Mouse (Mus musculus) liver, adult 2 months (tissue): ENCODE measurements around the gene S100pbp. TPM values are rescaled to one million over a fixed set of nuclear protein-coding genes. Genes with fewer than 3 reads are reported as not detected.

ENCODE experiments used
- DNase-seq: peaks from one replicate; pipeline ENCODE4 v3.0.0-alpha.2; 2011; ENCODE audit warnings: low read depth, low spot score; ENCODE audit errors: extremely low read depth
- H3K27ac ChIP-seq: fragments of 200-500 bp; replicated peaks from 2 replicates; pipeline ENCODE4 v1.5.1; 2012; ENCODE audit warnings: low read depth, mild to moderate bottlenecking, control low read depth, inconsistent platforms, low read length; ENCODE audit not compliant: insufficient read depth
- H3K27me3 ChIP-seq: fragments of 200-500 bp; 2 replicates; pipeline ENCODE4 v1.6.1; 2012; ENCODE audit warnings: mild to moderate bottlenecking, moderate library complexity, low read length, inconsistent platforms; ENCODE audit not compliant: control insufficient read depth, insufficient read depth
- H3K36me3 ChIP-seq: fragments of 200-500 bp; 2 replicates; pipeline ENCODE4 v1.6.1; 2012; ENCODE audit warnings: low read length, inconsistent platforms; ENCODE audit not compliant: control insufficient read depth, insufficient read depth
- H3K4me1 ChIP-seq: fragments of 200-500 bp; 2 replicates; pipeline ENCODE4 v1.6.1; 2011; ENCODE audit warnings: low read length; ENCODE audit not compliant: control insufficient read depth, insufficient read depth
- H3K4me3 ChIP-seq: fragments of 200-500 bp; 2 replicates; pipeline ENCODE4 v1.5.1; 2011; ENCODE audit warnings: low read depth, mild to moderate bottlenecking, control low read depth, low read length, moderate library complexity; ENCODE audit not compliant: insufficient read depth
- H3K79me2 ChIP-seq: fragments of 200-500 bp; 2 replicates; pipeline ENCODE4 v1.6.1; 2012; ENCODE audit warnings: inconsistent platforms, mild to moderate bottlenecking, low read length, moderate library complexity; ENCODE audit not compliant: control insufficient read depth, insufficient read depth
- H3K9ac ChIP-seq: fragments of 200-500 bp; 2 replicates; pipeline ENCODE4 v1.6.1; 2012; ENCODE audit warnings: low read depth, mild to moderate bottlenecking, control low read depth, inconsistent platforms, low read length
- CTCF ChIP-seq: fragments of 200-500 bp; IDR thresholded peaks from 2 replicates; pipeline ENCODE4 v1.5.1; 2011; ENCODE audit warnings: low read depth, low read length, control low read depth
- POLR2A ChIP-seq: fragments of 200-500 bp; IDR thresholded peaks from 2 replicates; pipeline ENCODE4 v1.6.1; 2011; ENCODE audit warnings: low read length, control low read depth; ENCODE audit not compliant: insufficient read depth; ENCODE audit errors: extremely low read depth
- WGBS: fragments of 180-500 bp; shearing (Covaris S2); methylation state at CpG from one replicate; pipeline ENCODE4 v1.1.7; 2018; 5-methylcytosine and 5-hydroxymethylcytosine counted together
- polyA plus RNA-seq: library from polyadenylated mRNA; depleted of rRNA; stranded (reverse); fragments of >200 nt; gene quantifications from 2 replicates; pipeline ENCODE4 v1.2.3, GENCODE M21; 2012
- total RNA-seq: library from RNA; depleted of rRNA; stranded (reverse); fragments of >200 nt; gene quantifications from 2 replicates; pipeline ENCODE4 v1.2.3, GENCODE M21; 2014

S100pbp gene
- total and polyA plus RNA-seq, 2 experiments: 10.0 to 13.4 TPM

DNA sequence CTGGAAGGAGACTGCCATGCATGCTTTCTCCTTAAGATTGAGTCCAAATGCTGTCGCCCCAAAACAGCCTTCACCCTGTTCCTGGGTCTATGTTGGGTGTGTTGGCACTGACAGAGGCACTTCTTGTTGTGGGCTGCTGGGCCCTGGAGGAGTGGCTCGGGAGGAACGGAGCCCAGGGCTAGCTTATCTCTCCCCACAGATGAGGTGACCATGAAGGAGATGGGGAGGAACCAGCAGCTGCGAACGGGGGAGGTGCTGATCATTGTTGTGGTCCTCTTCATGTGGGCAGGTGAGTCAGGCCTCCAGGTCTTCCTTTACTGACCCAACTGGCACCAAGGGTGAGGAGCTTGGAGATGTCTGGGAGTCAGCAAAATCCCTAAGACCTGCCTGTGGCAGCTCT, 49.9 kb downstream of the S100pbp start:
- WGBS: 93% methylated on average over 5 of the region's 5 CpGs
- H3K36me3 ChIP-seq: no peaks in the 10 kb centered on the region
- no peak overlapping the region for H3K4me3 ChIP-seq
- peaks cover 11% of the 10 kb centered on the region for H3K4me1 ChIP-seq
- no peak for DNase-seq
- H3K9ac ChIP-seq: no peak overlapping the region
- TF ChIP-seq POLR2A (no peak), CTCF (no peak)
- H3K27me3 ChIP-seq: no peaks in the 10 kb centered on the region
- H3K27ac ChIP-seq: no peak overlapping the region
- no peaks in the 10 kb centered on the region for H3K79me2 ChIP-seq

DNA sequence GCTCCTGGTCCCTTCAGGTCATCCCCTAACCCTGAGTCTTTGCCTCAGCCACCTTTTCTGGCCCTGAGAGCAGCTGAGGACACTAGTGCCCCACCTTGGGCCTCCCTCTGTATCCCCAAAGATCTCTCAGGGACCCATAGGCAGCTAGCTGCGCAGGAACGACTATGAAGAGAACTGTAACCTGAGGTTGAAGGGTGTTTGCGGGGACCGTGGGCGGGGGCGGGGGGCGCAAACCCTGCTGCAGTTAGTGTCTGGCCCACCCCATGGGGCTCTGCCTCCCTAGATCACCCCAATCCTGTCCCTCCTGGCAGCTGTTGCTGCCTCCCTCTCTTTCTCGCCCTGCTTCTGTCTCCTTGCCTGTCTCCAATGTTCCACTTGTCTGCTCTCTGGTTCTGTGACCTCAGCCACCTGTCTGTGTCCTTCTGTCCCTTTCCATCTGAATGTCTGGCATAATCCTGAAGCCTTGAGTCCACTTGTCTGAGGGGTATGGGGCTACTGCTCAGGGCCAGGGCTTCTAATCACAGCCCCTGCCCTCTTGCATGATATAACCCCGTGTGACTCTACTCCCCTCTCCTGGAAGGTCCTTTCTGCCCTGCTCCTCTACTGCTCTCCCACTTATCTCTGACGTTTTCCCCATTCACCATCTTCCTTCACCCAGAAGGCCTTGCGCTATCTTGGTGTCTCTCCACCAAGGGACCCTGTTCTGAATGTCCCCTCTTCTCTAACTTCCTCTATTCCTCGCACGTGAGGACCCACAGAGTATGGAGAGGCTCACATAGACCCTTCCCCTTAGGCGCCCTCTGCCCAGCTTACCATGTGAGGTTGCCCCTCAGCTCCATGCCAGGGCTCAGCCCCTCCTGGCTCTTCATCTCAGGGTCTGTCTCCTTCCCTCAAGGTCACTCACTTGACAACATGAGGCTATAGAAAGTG, 51.9 kb downstream of the S100pbp start:
- Histone ChIP-seq H3K36me3 (no peaks in the 10 kb centered on the region), H3K4me1 (peaks cover 10% of the 10 kb centered on the region), H3K4me3 (no peak overlapping the region), H3K27me3 (no peaks in the 10 kb centered on the region), H3K9ac (no peak overlapping the region), H3K79me2 (no peaks in the 10 kb centered on the region), H3K27ac (no peak overlapping the region)
- WGBS: 82% methylated on average over 14 of the region's 14 CpGs
- DNase-seq: no peak
- TF ChIP-seq POLR2A (no peak), CTCF (no peak)

DNA sequence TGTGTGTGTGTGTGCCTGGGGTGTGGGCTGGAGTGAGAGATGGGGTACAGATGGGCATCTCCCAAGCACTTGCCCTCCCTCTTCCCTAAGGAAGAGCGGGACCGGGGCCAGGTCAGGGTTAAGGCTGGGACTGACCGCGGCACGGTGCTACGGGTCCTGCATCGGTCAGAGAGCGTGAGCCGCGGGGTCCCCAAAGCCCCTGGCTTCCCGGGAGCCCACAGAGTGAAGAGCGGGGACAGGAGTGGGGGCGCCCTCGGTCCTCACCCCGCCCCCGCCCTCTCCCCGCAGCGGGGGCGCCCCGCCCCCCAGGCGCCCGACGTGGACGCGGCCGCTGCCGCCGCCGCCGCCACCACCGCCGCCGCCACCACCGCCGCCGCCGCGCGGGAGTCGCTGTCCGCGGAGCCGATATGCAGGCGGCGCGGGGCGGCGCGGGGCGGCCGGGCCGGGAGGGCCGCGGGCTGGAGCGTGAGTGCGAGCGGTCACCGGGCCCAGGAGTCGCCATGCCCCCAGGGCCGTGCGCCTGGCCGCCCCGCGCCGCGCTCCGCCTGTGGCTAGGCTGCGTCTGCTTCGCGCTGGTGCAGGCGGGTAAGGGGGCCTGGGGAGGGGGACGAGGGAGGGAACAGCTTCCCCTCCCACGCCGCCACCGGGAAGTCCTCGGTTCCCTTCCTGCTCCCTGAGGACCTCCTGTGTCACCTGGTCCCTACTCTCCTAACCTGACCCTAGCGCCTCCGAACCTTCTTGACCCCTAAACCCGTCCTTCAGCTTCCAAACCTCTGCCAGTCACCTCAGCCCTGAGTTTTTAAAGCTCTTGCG, 52.7 kb downstream of the S100pbp start, which contains the start of gene Fndc5:
Gene Fndc5 (plus strand): TSS at position 421 of the 813 bp plus-strand sequence.
- 4% methylated on average over 50 of the region's 80 CpGs for WGBS
- H3K27me3 ChIP-seq: no peaks in the 10 kb centered on the region
- peak within 1 kb of the TSS; percentile 45; the same call in 1 of the 2 replicates for H3K4me3 ChIP-seq
- H3K79me2 ChIP-seq: no peaks in the 10 kb centered on the region
- no peaks in the 10 kb centered on the region for H3K36me3 ChIP-seq
- H3K9ac ChIP-seq: peak within 1 kb of the TSS; percentile 58
- H3K27ac ChIP-seq: no peak within 1 kb of the TSS
- peaks cover 7% of the 10 kb centered on the region for H3K4me1 ChIP-seq
- no peak for DNase-seq
- TF ChIP-seq POLR2A: no peak
- no peak for TF ChIP-seq CTCF

DNA sequence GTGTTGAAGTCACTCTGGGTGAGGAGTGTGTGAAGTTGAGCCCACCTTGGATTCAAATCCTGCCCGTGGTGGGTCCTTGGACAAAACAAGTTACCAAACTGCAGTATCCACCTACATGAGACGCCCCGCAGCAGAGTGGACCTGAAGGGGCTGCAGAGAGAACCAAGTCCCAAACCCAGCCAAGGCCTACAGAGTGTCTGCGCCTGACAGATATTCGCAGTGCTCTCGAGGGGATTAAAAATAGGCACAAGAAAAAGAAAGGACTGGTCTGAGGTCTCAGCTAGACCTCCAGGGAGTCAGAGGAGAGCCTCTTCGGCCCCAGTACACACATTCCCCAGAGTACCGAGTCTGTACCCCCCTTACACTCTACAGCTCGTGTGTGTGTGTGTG, 53.3 kb downstream of the S100pbp start:
- Histone ChIP-seq H3K36me3 (no peaks in the 10 kb centered on the region), H3K27ac (no peak overlapping the region), H3K4me1 (0 out of 2 replicates have a peak, but pooled peaks cover 3% of the 10 kb centered on the region), H3K9ac (no peak overlapping the region), H3K27me3 (no peaks in the 10 kb centered on the region), H3K4me3 (no peak overlapping the region), H3K79me2 (no peaks in the 10 kb centered on the region)
- TF ChIP-seq CTCF: no peak
- no peak for TF ChIP-seq POLR2A
- DNase-seq: no peak
- WGBS: 65% methylated on average over 9 of the region's 9 CpGs

- no peak overlapping the region for H3K9ac ChIP-seq
- no peaks in the 10 kb centered on the region for H3K79me2 ChIP-seq
- 66% methylated on average over 2 of the region's 2 CpGs for WGBS
- H3K36me3 ChIP-seq: no peaks in the 10 kb centered on the region
- TF ChIP-seq CTCF (no peak), POLR2A (no peak)
- 0 out of 2 replicates have a peak, but pooled peaks cover 3% of the 10 kb centered on the region for H3K4me1 ChIP-seq
- no peak overlapping the region for H3K27ac ChIP-seq
- no peak overlapping the region for H3K4me3 ChIP-seq
- DNase-seq: no peak
- no peaks in the 10 kb centered on the region for H3K27me3 ChIP-seq
These were observed 53.9 kb downstream of the S100pbp start for GRCm38 (mm10) chr4:129135637-129136036.
